Comparison of ENCODE assay signal across 27 mouse cellular contexts in the genomic region with DNA sequence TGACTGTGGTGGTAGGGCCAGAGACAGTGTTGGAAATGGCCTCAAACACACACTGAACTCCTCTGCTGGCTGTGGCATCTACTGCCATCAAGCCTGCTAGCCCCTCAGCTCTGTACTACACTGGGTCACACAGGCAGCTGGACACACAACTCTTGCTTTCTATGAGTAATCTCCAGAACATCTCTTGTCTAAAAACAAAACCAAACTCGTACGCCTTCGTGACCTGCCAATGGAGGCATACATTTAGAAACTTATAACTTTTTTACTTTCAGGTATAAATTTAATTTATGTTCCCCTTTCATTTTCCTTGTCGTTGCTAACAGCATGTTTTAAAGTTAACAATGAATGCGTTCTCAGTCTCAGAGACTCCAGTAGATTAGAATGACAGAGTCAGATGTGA.
"Had no signal": no experiment of that assay in that cellular context is flagged by ENCODE, and none has a peak within 500 bp of the region (broad histone marks: within the 10 kb centered on the region; RNA-seq: fewer than 3 reads in every experiment).

No protein-coding gene starts in this region.

- H3K4me3 ChIP-seq: embryonic facial prominence, embryonic 10.5 days; embryonic facial prominence, embryonic 12.5 days; embryonic facial prominence, embryonic 13.5 days; embryonic facial prominence, embryonic 15.5 days; erythroblast, embryonic 14.5 days; forebrain, embryonic 10.5 days; forebrain, embryonic 12.5 days; forebrain, embryonic 13.5 days; forebrain, embryonic 15.5 days; gastrocnemius, adult 2 months; heart, adult 2 months had no signal

- ATAC-seq: forebrain, embryonic 13.5 days; forebrain, embryonic 14.5 days; forebrain, embryonic 15.5 days; forebrain, embryonic 16.5 days; forebrain, postnatal 0 days had no signal

- H3K27ac ChIP-seq: embryonic facial prominence, embryonic 10.5 days; embryonic facial prominence, embryonic 12.5 days; embryonic facial prominence, embryonic 13.5 days; embryonic facial prominence, embryonic 15.5 days; forebrain, embryonic 12.5 days; forebrain, embryonic 13.5 days; forebrain, embryonic 15.5 days; gastrocnemius, adult 2 months; heart, adult 2 months had no signal

- H3K27me3 ChIP-seq: embryonic facial prominence, embryonic 12.5 days; embryonic facial prominence, embryonic 13.5 days; embryonic facial prominence, embryonic 15.5 days; forebrain, embryonic 13.5 days; forebrain, embryonic 15.5 days had no signal

- DNase-seq: cerebellum, adult 8-10 months; cerebellum, adult 9-10 months; cerebellum, adult 9-11 months; cerebellum, postnatal 10 days; cerebellum, postnatal 14 days; cerebellum, postnatal 25 days; cerebellum, postnatal 36 days; forebrain, postnatal 0 days; gastrocnemius, adult 2 months; gastrocnemius, postnatal 10 days; gastrocnemius, postnatal 14 days; gastrocnemius, postnatal 25 days; gastrocnemius, postnatal 36 days; heart, adult 11 months; heart, adult 18-20 months; heart, adult 2 months had no signal

- H3K36me3 ChIP-seq: embryonic facial prominence, embryonic 10.5 days; embryonic facial prominence, embryonic 12.5 days; embryonic facial prominence, embryonic 13.5 days; embryonic facial prominence, embryonic 15.5 days; forebrain, embryonic 10.5 days; forebrain, embryonic 12.5 days; forebrain, embryonic 15.5 days had no signal

- H3K4me2 ChIP-seq: embryonic facial prominence, embryonic 12.5 days; embryonic facial prominence, embryonic 13.5 days; embryonic facial prominence, embryonic 15.5 days; forebrain, embryonic 12.5 days; forebrain, embryonic 13.5 days; forebrain, embryonic 15.5 days had no signal

- H3K9me3 ChIP-seq: embryonic facial prominence, embryonic 10.5 days; embryonic facial prominence, embryonic 12.5 days; embryonic facial prominence, embryonic 13.5 days; embryonic facial prominence, embryonic 15.5 days; forebrain, embryonic 10.5 days; forebrain, embryonic 12.5 days; forebrain, embryonic 13.5 days; forebrain, embryonic 15.5 days had no signal

- H3K9ac ChIP-seq: embryonic facial prominence, embryonic 12.5 days; embryonic facial prominence, embryonic 13.5 days; embryonic facial prominence, embryonic 15.5 days; forebrain, embryonic 12.5 days; forebrain, embryonic 13.5 days; forebrain, embryonic 15.5 days; forebrain, postnatal 0 days had no signal

- H3K4me1 ChIP-seq: embryonic facial prominence, embryonic 12.5 days; embryonic facial prominence, embryonic 13.5 days; embryonic facial prominence, embryonic 15.5 days had no signal
